Mouse (Mus musculus) brain, embryonic 14.5 days (tissue): ENCODE results near the gene Zdhhc5. TPM values are rescaled to one million over a fixed set of nuclear protein-coding genes. Genes with fewer than 3 reads are reported as not detected.

ENCODE experiments used
- DNase-seq: peaks from one replicate; pipeline ENCODE4 v3.0.0-alpha.2; 2011; ENCODE audit warnings: low read depth
- CTCF ChIP-seq: fragments of 200-500 bp; IDR thresholded peaks from 2 replicates; pipeline ENCODE4 v1.5.1; 2012; ENCODE audit warnings: inconsistent platforms, mild to moderate bottlenecking, moderate library complexity, borderline replicate concordance; ENCODE audit not compliant: insufficient read depth, insufficient read length; ENCODE audit errors: extremely low read depth
- POLR2A ChIP-seq: fragments of 200-500 bp; IDR thresholded peaks from 2 replicates; pipeline ENCODE4 v1.6.1; 2012; ENCODE audit warnings: mild to moderate bottlenecking, inconsistent platforms, borderline replicate concordance; ENCODE audit not compliant: poor library complexity, insufficient read depth, insufficient read length, severe bottlenecking; ENCODE audit errors: extremely low read depth
- polyA plus RNA-seq: library from polyadenylated mRNA; depleted of rRNA; stranded (reverse); fragments of >200 nt; gene quantifications from 2 replicates; pipeline ENCODE4 v1.2.3, GENCODE M21; 2012; rRNA removed

The Zdhhc5 gene
- polyA plus RNA-seq, 1 experiment: 35.4 TPM

GRCm38 (mm10) chr2:84650464-84651195, 64.3 kb downstream of the Zdhhc5 start, which contains the start of gene Ctnnd1:
Gene Ctnnd1 (minus strand): TSS chr2:84650765.
- peak; percentile 98 for DNase-seq
- no peak for TF ChIP-seq CTCF
- peak; percentile 53; the same call in 1 of the 2 replicates for TF ChIP-seq POLR2A

GRCm38 (mm10) chr2:84649674-84650073, 65.3 kb downstream of the Zdhhc5 start:
- DNase-seq: peak; percentile 47
- no peak for TF ChIP-seq POLR2A
- TF ChIP-seq CTCF: no peak

GRCm38 (mm10) chr2:84648369-84648768, 66.6 kb downstream of the Zdhhc5 start:
- peak; percentile 67 for DNase-seq
- TF ChIP-seq CTCF (peak; percentile 23; the same call in 1 of the 2 replicates), POLR2A (no peak)

- no peak for DNase-seq
- TF ChIP-seq POLR2A (no peak), CTCF (no peak)
Measured at GRCm38 (mm10) chr2:84647051-84647568, 67.9 kb downstream of the Zdhhc5 start.

GRCm38 (mm10) chr2:84646138-84646537, 68.8 kb downstream of the Zdhhc5 start:
- TF ChIP-seq POLR2A (no peak), CTCF (no peak)
- no peak for DNase-seq

- no peak for DNase-seq
Measured at GRCm38 (mm10) chr2:84640833-84641232, 74.1 kb downstream of the Zdhhc5 start.

GRCm38 (mm10) chr2:84638428-84639220, 76.4 kb downstream of the Zdhhc5 start:
- TF ChIP-seq POLR2A: no peak
- no peak for TF ChIP-seq CTCF
- DNase-seq: no peak

More at GRCm38 (mm10) chr2:84640833-84641232, 74.1 kb downstream of the Zdhhc5 start:
- TF ChIP-seq POLR2A (no peak), CTCF (no peak)

Other genes with a start within 250 kb of the Zdhhc5 start
- gene Tfpi, start 238.4 kb downstream of the Zdhhc5 start, polyA plus RNA-seq: 9.1 and 12.3 TPM in 2 replicates
- gene Ctnnd1, start 64.4 kb downstream of the Zdhhc5 start, polyA plus RNA-seq: 78.6 and 86.7 TPM in 2 replicates
- gene Btbd18, start 56.1 kb downstream of the Zdhhc5 start, polyA plus RNA-seq: not detected in 2 replicates
- gene Selenoh, start 44.4 kb downstream of the Zdhhc5 start, polyA plus RNA-seq: 193 and 319 TPM in 2 replicates
- gene Gm28635, start 37.1 kb downstream of the Zdhhc5 start, polyA plus RNA-seq: 0.03 TPM in 1 of 2 replicates, not detected in the other
- 33.6 and 40.1 TPM in 2 replicates for gene Med19, start 36.8 kb downstream of the Zdhhc5 start, polyA plus RNA-seq
- gene Tmx2, start 36.0 kb downstream of the Zdhhc5 start, polyA plus RNA-seq: 129 and 170 TPM in 2 replicates
- gene Clp1, start 12.2 kb upstream of the Zdhhc5 start, polyA plus RNA-seq: 15.8 and 21.4 TPM in 2 replicates
- 41.7 and 61.5 TPM in 2 replicates for gene Ypel4, start 18.9 kb upstream of the Zdhhc5 start, polyA plus RNA-seq
- gene Gm19426, start 28.5 kb upstream of the Zdhhc5 start, polyA plus RNA-seq: 6.8 and 7.6 TPM in 2 replicates
- gene Serping1, start 60.3 kb upstream of the Zdhhc5 start, polyA plus RNA-seq: 22.5 and 29.6 TPM in 2 replicates
- gene Ube2l6, start 83.6 kb upstream of the Zdhhc5 start, polyA plus RNA-seq: 12.2 and 13.8 TPM in 2 replicates
- gene Smtnl1, start 107.5 kb upstream of the Zdhhc5 start, polyA plus RNA-seq: not detected in 2 replicates
- 62.7 and 80.6 TPM in 2 replicates for gene Timm10, start 111.8 kb upstream of the Zdhhc5 start, polyA plus RNA-seq
- gene Slc43a1, start 123.7 kb upstream of the Zdhhc5 start, polyA plus RNA-seq: 3.4 and 5.9 TPM in 2 replicates
- gene Rtn4rl2, start 171.5 kb upstream of the Zdhhc5 start, polyA plus RNA-seq: 18.3 and 32.2 TPM in 2 replicates
- 10.1 and 10.6 TPM in 2 replicates for gene Slc43a3, start 221.4 kb upstream of the Zdhhc5 start, polyA plus RNA-seq